In genomic region chr5:33278950-33279349, GRCm38 (mm10) we compare ENCODE assay signal across 10 mouse cellular contexts. TPM values are rescaled to one million over a fixed set of nuclear protein-coding genes. Genes with fewer than 3 reads are reported as not detected.
DNase-seq lines count a peak whose midpoint lies in the region; ATAC-seq and TF ChIP-seq lines count a peak whose summit lies in the region.
"Had no signal": no experiment of that assay in that cellular context is flagged by ENCODE, and none has a peak within 500 bp of the region (broad histone marks: within the 10 kb centered on the region; RNA-seq: fewer than 3 reads in every experiment).

No protein-coding gene starts in this region.

- peaks cover 4% of the 10 kb centered on the region in 2 experiments; a peak in 1 of 4 replicates for H3K4me1 ChIP-seq in liver, embryonic 14.5 days (replicated peaks; ENCODE audit: control insufficient read depth in 2 of 2, insufficient read depth in 2 of 2, low read length in 1 of 2)
- H3K4me1 ChIP-seq in forebrain, embryonic 11.5 days (replicated peaks; ENCODE audit: control insufficient read depth, insufficient read depth, low read length) = no peaks in the 10 kb centered on the region

- H3K27me3 ChIP-seq in liver, embryonic 14.5 days (ENCODE audit: control insufficient read depth, insufficient read depth, low read length) = no peaks in the 10 kb centered on the region
- no peaks in the 10 kb centered on the region for H3K27me3 ChIP-seq in forebrain, embryonic 11.5 days (ENCODE audit: control insufficient read depth, insufficient read depth, low read length)

- ATAC-seq in liver, embryonic 14.5 days (ENCODE audit: insufficient read depth) = no peak
- ATAC-seq in forebrain, embryonic 11.5 days (replicated peaks; ENCODE audit: low FRiP score) = no peak
- ATAC-seq: midbrain, embryonic 16.5 days had no signal

- no peaks in the 10 kb centered on the region for H3K36me3 ChIP-seq in liver, embryonic 14.5 days (replicated peaks; ENCODE audit: control insufficient read depth, insufficient read depth, low read depth)
- no peaks in the 10 kb centered on the region for H3K36me3 ChIP-seq in forebrain, embryonic 11.5 days (ENCODE audit: control insufficient read depth, insufficient read depth, low read length)
- H3K36me3 ChIP-seq: G1E had no signal

- 48% methylated on average over 5 of the region's 5 CpGs for WGBS in liver, embryonic 14.5 days (ENCODE audit: insufficient replicate concordance)
- WGBS in forebrain, embryonic 11.5 days = 54% methylated on average over 5 of the region's 5 CpGs

- TF ChIP-seq EP300 in liver, embryonic 14.5 days (IDR thresholded peaks at IDR 0.05; ENCODE audit: low read depth) = no peak

- peak; percentile 64 to 70 for DNase-seq in cerebellum, postnatal 10 days
- no peak for DNase-seq in cerebellum, adult 9-11 months
- peak; percentile 57 to 65 for DNase-seq in left cerebral cortex, postnatal 14 days (ENCODE audit: low spot score in 2 of 2)
- no peak for DNase-seq in left cerebral cortex, postnatal 36 days (ENCODE audit: low spot score in 2 of 2)
- peak; percentile 42 for DNase-seq in MN1 (ENCODE audit: low spot score)
- no peak for DNase-seq in liver, embryonic 14.5 days (ENCODE audit: low read depth in 3 of 3, low spot score in 3 of 3)
- no peak for DNase-seq in frontal cortex, postnatal 14 days (ENCODE audit: low spot score in 2 of 2)
- no peak for DNase-seq in forebrain, embryonic 11.5 days (ENCODE audit: low spot score)

- H3K9ac ChIP-seq in liver, embryonic 14.5 days (replicated peaks) = no peak overlapping the region
- no peak overlapping the region for H3K9ac ChIP-seq in forebrain, embryonic 11.5 days (ENCODE audit: low read length)

- H3K4me2 ChIP-seq in liver, embryonic 14.5 days (ENCODE audit: low read depth) = no peak overlapping the region
- no peak overlapping the region for H3K4me2 ChIP-seq in forebrain, embryonic 11.5 days (ENCODE audit: low read depth, low read length, severe bottlenecking)

- peak; percentile 55 for TF ChIP-seq CTCF in liver, embryonic 14.5 days (IDR thresholded peaks at IDR 0.05; ENCODE audit: low read depth)

- intact Hi-C loops in left cerebral cortex, postnatal 14 days (cut with DNase I) = loop anchor here (5.0 kb wide), 1 partner anchor 158 kb away; no protein-coding TSS in a partner anchor
- intact Hi-C loops in left cerebral cortex, postnatal 36 days (cut with DNase I) = no loop called here

- H3K27ac ChIP-seq in liver, embryonic 14.5 days = no peak overlapping the region
- H3K27ac ChIP-seq in forebrain, embryonic 11.5 days (ENCODE audit: low read depth, low read length) = no peak overlapping the region

- H3K9me3 ChIP-seq in liver, embryonic 14.5 days (ENCODE audit: control insufficient read depth, low read length) = no peaks in the 10 kb centered on the region
- H3K9me3 ChIP-seq in forebrain, embryonic 11.5 days (ENCODE audit: control insufficient read depth, low read length) = no peaks in the 10 kb centered on the region
- H3K9me3 ChIP-seq: G1E had no signal

- no peak overlapping the region for H3K4me3 ChIP-seq in liver, embryonic 14.5 days (ENCODE audit: insufficient read depth in 1 of 2, low read depth in 2 of 2, low read length in 2 of 2)
- no peak overlapping the region for H3K4me3 ChIP-seq in forebrain, embryonic 11.5 days (ENCODE audit: low read depth, low read length)

RNA-seq across cellular contexts. Expression of gene Ctbp1, which starts 4.2 kb away (rescaled TPM):
- 100 to 1,000 TPM; 282 to 291 TPM for total RNA-seq in left cerebral cortex, postnatal 14 days (2021)
- 100 to 1,000 TPM; 298 to 335 TPM for total RNA-seq in left cerebral cortex, postnatal 36 days (2021)
- 85.0 and 107 TPM in 2 replicates for polyA plus RNA-seq in liver, embryonic 14.5 days (2012; rRNA removed)
- 165 and 191 TPM in 2 replicates for polyA plus RNA-seq in liver, embryonic 14.5 days (2014; fragmentation: Nextera tagmentation; extraction: Ambion mirVana)
- polyA plus RNA-seq in forebrain, embryonic 11.5 days (2014; fragmentation: Nextera tagmentation; extraction: Ambion mirVana) = 560 and 627 TPM in 2 replicates

RNA-seq across cellular contexts. Expression of gene Maea, which starts 56.4 kb away (rescaled TPM):
- 10 to 100 TPM; 81.9 to 87.6 TPM for total RNA-seq in left cerebral cortex, postnatal 14 days (2021)
- total RNA-seq in left cerebral cortex, postnatal 36 days (2021) = 10 to 100 TPM; 91.2 to 97.2 TPM
- polyA plus RNA-seq in liver, embryonic 14.5 days (2012; rRNA removed) = 47.2 and 54.4 TPM in 2 replicates
- polyA plus RNA-seq in liver, embryonic 14.5 days (2014; fragmentation: Nextera tagmentation; extraction: Ambion mirVana) = 40.0 and 46.1 TPM in 2 replicates
- 122 and 135 TPM in 2 replicates for polyA plus RNA-seq in forebrain, embryonic 11.5 days (2014; fragmentation: Nextera tagmentation; extraction: Ambion mirVana)

Comparison
In these comparisons a context has a peak if more than half of its experiments do, and no peak if none do; other contexts are left out.
1. DNase-seq: peak in cerebellum, postnatal 10 days (2 of 2), left cerebral cortex, postnatal 14 days (2 of 2) and MN1 (single experiment); none in cerebellum, adult 9-11 months (single experiment), left cerebral cortex, postnatal 36 days (0 of 2), liver, embryonic 14.5 days (0 of 3), frontal cortex, postnatal 14 days (0 of 2) and forebrain, embryonic 11.5 days (single experiment).